ENCODE assay signal across 20 mouse cellular contexts in the genomic region with DNA sequence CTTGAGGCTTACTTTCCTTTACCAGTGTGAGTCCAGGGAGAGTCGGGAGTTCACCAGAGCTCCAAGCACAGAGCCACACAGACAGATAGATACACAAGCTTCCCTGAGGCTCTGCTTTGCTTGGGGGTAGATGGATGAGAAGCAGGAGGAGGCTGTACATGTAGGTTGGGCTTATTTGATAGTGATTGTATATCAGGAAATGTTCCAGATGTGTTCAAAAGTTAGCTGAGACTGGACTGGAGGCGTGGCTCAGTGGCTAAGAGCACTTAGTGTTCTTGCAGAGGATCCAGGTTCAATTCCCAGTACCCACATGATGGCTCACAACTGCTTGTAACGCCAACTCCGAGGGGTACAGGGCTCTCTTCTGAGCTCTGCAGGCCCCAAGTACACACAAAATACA. TPM values are rescaled to one million over a fixed set of nuclear protein-coding genes. Genes with fewer than 3 reads are reported as not detected.
"Had no signal": no experiment of that assay in that cellular context is flagged by ENCODE, and none has a peak within 500 bp of the region (broad histone marks: within the 10 kb centered on the region; RNA-seq: fewer than 3 reads in every experiment).

No protein-coding gene starts in this region.

- H3K36me3 ChIP-seq: kidney, embryonic 15.5 days; limb, embryonic 12.5 days; neural tube, embryonic 15.5 days had no signal

- H3K4me1 ChIP-seq: limb, embryonic 12.5 days; neural tube, embryonic 15.5 days had no signal

- H3K4me3 ChIP-seq: kidney, embryonic 15.5 days; limb, embryonic 12.5 days; lung, embryonic 15.5 days; myocyte; neural tube, embryonic 15.5 days had no signal

- DNase-seq: kidney, adult 2 months; kidney, postnatal 14 days; layer of hippocampus, adult 9-11 months; layer of hippocampus, postnatal 36 days; lung, postnatal 14 days; midbrain, embryonic 14.5 days; thymus, adult 2 months; thymus, postnatal 36 days had no signal

- H3K27ac ChIP-seq: limb, embryonic 12.5 days; lung, embryonic 15.5 days; macrophage; neural tube, embryonic 15.5 days; stomach, postnatal 0 days had no signal

- H3K27me3 ChIP-seq: kidney, embryonic 15.5 days; limb, embryonic 12.5 days; lung, embryonic 15.5 days; neural tube, embryonic 15.5 days had no signal

- H3K9ac ChIP-seq: kidney, embryonic 15.5 days; limb, embryonic 12.5 days; lung, embryonic 15.5 days; neural tube, embryonic 15.5 days had no signal

- H3K9me3 ChIP-seq: kidney, embryonic 15.5 days; limb, embryonic 12.5 days; lung, embryonic 15.5 days; neural tube, embryonic 15.5 days had no signal

- H3K4me2 ChIP-seq: kidney, embryonic 15.5 days; limb, embryonic 12.5 days; lung, embryonic 15.5 days; neural tube, embryonic 15.5 days had no signal

RNA-seq across cellular contexts. Expression of gene Olfr543, which starts 3.1 kb away (rescaled TPM):
- total RNA-seq: layer of hippocampus, postnatal 36 days; left cerebral cortex, postnatal 36 days; liver, adult 2 months had no signal
- polyA plus RNA-seq: kidney, adult 2 months; large intestine, adult 2 months; liver, adult 2 months; macrophage; myocyte; stomach, postnatal 0 days; thymus, adult 2 months had no signal

RNA-seq across cellular contexts. Expression of gene Olfr544, which starts 9.7 kb away (rescaled TPM):
- total RNA-seq: layer of hippocampus, postnatal 36 days; left cerebral cortex, postnatal 36 days; liver, adult 2 months had no signal
- polyA plus RNA-seq: kidney, adult 2 months; large intestine, adult 2 months; limb, embryonic 12.5 days; liver, adult 2 months; macrophage; myocyte; stomach, postnatal 0 days; thymus, adult 2 months had no signal

RNA-seq across cellular contexts. Expression of gene Olfr545, which starts 20.9 kb away (rescaled TPM):
- total RNA-seq: layer of hippocampus, postnatal 36 days; left cerebral cortex, postnatal 36 days; liver, adult 2 months had no signal
- polyA plus RNA-seq: kidney, adult 2 months; large intestine, adult 2 months; liver, adult 2 months; lung, embryonic 15.5 days; macrophage; myocyte; stomach, postnatal 0 days; thymus, adult 2 months had no signal

RNA-seq across cellular contexts. Expression of gene Olfr547, which starts 56.1 kb away (rescaled TPM):
- total RNA-seq: layer of hippocampus, postnatal 36 days; left cerebral cortex, postnatal 36 days; liver, adult 2 months had no signal
- polyA plus RNA-seq: intestine, embryonic 14.5 days; kidney, adult 2 months; kidney, embryonic 15.5 days; large intestine, adult 2 months; limb, embryonic 12.5 days; liver, adult 2 months; lung, embryonic 15.5 days; macrophage; midbrain, embryonic 14.5 days; myocyte; neural tube, embryonic 11.5 days; neural tube, embryonic 15.5 days; stomach, postnatal 0 days; thymus, adult 2 months had no signal
